Mouse (Mus musculus): ENCODE data around the gene Fkbp4. TPM values are rescaled to one million over a fixed set of nuclear protein-coding genes. Genes with fewer than 3 reads are reported as not detected.

The Fkbp4 gene
- polyA plus RNA-seq (2014; fragmentation: Illumina TruSeq; extraction: RNeasy Lipid Tissue Mini Kit (QIAGEN cat#74804); ENCODE audit: low replicate concordance) = 33.3 TPM

GRCm38 (mm10) chr6:128438317-128438870, at the start of gene Fkbp4:
Fkbp4 (minus strand) TSS chr6:128438677.

GRCm38 (mm10) chr6:128424269-128425019, 14.0 kb downstream of the Fkbp4 start, which contains the start of gene Itfg2:
Itfg2 (minus strand) TSS chr6:128424931.

GRCm38 (mm10) chr6:128398996-128399395, 39.5 kb downstream of the Fkbp4 start, which contains the start of gene Nrip2:
Nrip2 (plus strand) TSS chr6:128399296.

Other genes with a start within 250 kb of the Fkbp4 start
- gene Tead4, start 137.9 kb downstream of the Fkbp4 start, polyA plus RNA-seq (2014; fragmentation: Illumina TruSeq; extraction: RNeasy Lipid Tissue Mini Kit (QIAGEN cat#74804); ENCODE audit: low replicate concordance) = 0.26 TPM
- gene Tulp3, start 82.8 kb downstream of the Fkbp4 start, polyA plus RNA-seq (2014; fragmentation: Illumina TruSeq; extraction: RNeasy Lipid Tissue Mini Kit (QIAGEN cat#74804); ENCODE audit: low replicate concordance) = 0.48 TPM
- 6.1 TPM for gene Rhno1, start 75.8 kb downstream of the Fkbp4 start, polyA plus RNA-seq (2014; fragmentation: Illumina TruSeq; extraction: RNeasy Lipid Tissue Mini Kit (QIAGEN cat#74804); ENCODE audit: low replicate concordance)
- 1.3 TPM for gene Foxm1, start 75.7 kb downstream of the Fkbp4 start, polyA plus RNA-seq (2014; fragmentation: Illumina TruSeq; extraction: RNeasy Lipid Tissue Mini Kit (QIAGEN cat#74804); ENCODE audit: low replicate concordance)
- gene Tex52, start 63.2 kb downstream of the Fkbp4 start, polyA plus RNA-seq (2014; fragmentation: Illumina TruSeq; extraction: RNeasy Lipid Tissue Mini Kit (QIAGEN cat#74804); ENCODE audit: low replicate concordance) = not detected
- not detected for gene Gm44596, start 63.2 kb downstream of the Fkbp4 start, polyA plus RNA-seq (2014; fragmentation: Illumina TruSeq; extraction: RNeasy Lipid Tissue Mini Kit (QIAGEN cat#74804); ENCODE audit: low replicate concordance)
- not detected for gene Nrip2, start 39.4 kb downstream of the Fkbp4 start, polyA plus RNA-seq (2014; fragmentation: Illumina TruSeq; extraction: RNeasy Lipid Tissue Mini Kit (QIAGEN cat#74804); ENCODE audit: low replicate concordance)
- 1.8 TPM for gene Itfg2, start 13.7 kb downstream of the Fkbp4 start, polyA plus RNA-seq (2014; fragmentation: Illumina TruSeq; extraction: RNeasy Lipid Tissue Mini Kit (QIAGEN cat#74804); ENCODE audit: low replicate concordance)
- 3.0 TPM for gene Pzp, start 88.0 kb upstream of the Fkbp4 start, polyA plus RNA-seq (2014; fragmentation: Illumina TruSeq; extraction: RNeasy Lipid Tissue Mini Kit (QIAGEN cat#74804); ENCODE audit: low replicate concordance)
- 2.3 TPM for gene A2ml1, start 142.9 kb upstream of the Fkbp4 start, polyA plus RNA-seq (2014; fragmentation: Illumina TruSeq; extraction: RNeasy Lipid Tissue Mini Kit (QIAGEN cat#74804); ENCODE audit: low replicate concordance)
- gene Klrb1a, start 184.9 kb upstream of the Fkbp4 start, polyA plus RNA-seq (2014; fragmentation: Illumina TruSeq; extraction: RNeasy Lipid Tissue Mini Kit (QIAGEN cat#74804); ENCODE audit: low replicate concordance) = 5.9 TPM
- 1,625 TPM for gene Clec2h, start 223.7 kb upstream of the Fkbp4 start, polyA plus RNA-seq (2014; fragmentation: Illumina TruSeq; extraction: RNeasy Lipid Tissue Mini Kit (QIAGEN cat#74804); ENCODE audit: low replicate concordance)

Measured in small intestine, adult 10 weeks (tissue).